Mouse (Mus musculus): Measurements from ENCODE around the gene Cep250.
"Not testable (repeated sequence)": the region's sequence is repeated elsewhere in the genome, so short reads cannot be mapped to it uniquely, and the experiment has no call there.

The Cep250 gene

GRCm38 (mm10) chr2:155956134-155957059, at the start of gene Cep250:
Gene Cep250, plus strand, starts transcription at chr2:155956458.
- DNase-seq (ENCODE audit: low spot score), result peak; percentile 92

- DNase-seq (ENCODE audit: low spot score), result no peak
Observed at GRCm38 (mm10) chr2:155914684-155915083, 41.6 kb upstream of the Cep250 start.

- no peak for DNase-seq (ENCODE audit: low spot score)
Observed at GRCm38 (mm10) chr2:155923143-155923542, 33.1 kb upstream of the Cep250 start.

GRCm38 (mm10) chr2:155925213-155925612, 31.0 kb upstream of the Cep250 start:
- DNase-seq (ENCODE audit: low spot score), result not testable (repeated sequence)

GRCm38 (mm10) chr2:155928711-155929345, 27.4 kb upstream of the Cep250 start:
- no peak for DNase-seq (ENCODE audit: low spot score)

GRCm38 (mm10) chr2:155929531-155930442, 26.5 kb upstream of the Cep250 start, which contains the start of gene Uqcc1:
Gene Uqcc1, minus strand, starts transcription at chr2:155930310.
- DNase-seq (ENCODE audit: low spot score), result peak; percentile 85

- no peak for DNase-seq (ENCODE audit: low spot score)
Observed at GRCm38 (mm10) chr2:155939897-155940529, 16.2 kb upstream of the Cep250 start.

GRCm38 (mm10) chr2:155940681-155941080, 15.6 kb upstream of the Cep250 start, which contains the start of gene Gm15557:
Gene Gm15557, plus strand, starts transcription at chr2:155940728.
- no peak for DNase-seq (ENCODE audit: low spot score)

- DNase-seq (ENCODE audit: low spot score), result peak; percentile 51
Observed at GRCm38 (mm10) chr2:155941697-155942442, 14.4 kb upstream of the Cep250 start.

- DNase-seq (ENCODE audit: low spot score), result no peak
Observed at GRCm38 (mm10) chr2:155943463-155943862, 12.8 kb upstream of the Cep250 start.

- no peak for DNase-seq (ENCODE audit: low spot score)
Observed at GRCm38 (mm10) chr2:155944685-155945084, 11.6 kb upstream of the Cep250 start.

GRCm38 (mm10) chr2:155945124-155945523, 11.1 kb upstream of the Cep250 start, which contains the start of gene Gdf5:
Gene Gdf5, minus strand, starts transcription at chr2:155945367.
- no peak for DNase-seq (ENCODE audit: low spot score)

GRCm38 (mm10) chr2:155945580-155945979, 10.7 kb upstream of the Cep250 start:
- no peak for DNase-seq (ENCODE audit: low spot score)

GRCm38 (mm10) chr2:155946069-155946468, 10.2 kb upstream of the Cep250 start:
- peak; percentile 73 for DNase-seq (ENCODE audit: low spot score)

- no peak for DNase-seq (ENCODE audit: low spot score)
Observed at GRCm38 (mm10) chr2:155946499-155946898, 9.8 kb upstream of the Cep250 start.

GRCm38 (mm10) chr2:155947390-155948002, 8.8 kb upstream of the Cep250 start:
- DNase-seq (ENCODE audit: low spot score), result no peak

GRCm38 (mm10) chr2:155949362-155949761, 6.9 kb upstream of the Cep250 start:
- no peak for DNase-seq (ENCODE audit: low spot score)

- DNase-seq (ENCODE audit: low spot score), result peak; percentile 49
Observed at GRCm38 (mm10) chr2:155952006-155952405, 4.3 kb upstream of the Cep250 start.

- no peak for DNase-seq (ENCODE audit: low spot score)
Observed at GRCm38 (mm10) chr2:155959981-155960380, 3.7 kb downstream of the Cep250 start.

- no peak for DNase-seq (ENCODE audit: low spot score)
Observed at GRCm38 (mm10) chr2:155961862-155962261, 5.6 kb downstream of the Cep250 start.

Measured in ovary, postnatal 36 days (tissue).